Mouse (Mus musculus) CH12F3 (cell line): ENCODE results near the gene Fgf4.

Experiments used
- in situ Hi-C: fragments of 300-500 bp; cut with MboI; formaldehyde crosslinking; loops from 2 replicates; pipeline ENCODE4 v1.14.3; 2020; ENCODE audit warnings: low sequenced_read_pairs

Gene Fgf4

DNA sequence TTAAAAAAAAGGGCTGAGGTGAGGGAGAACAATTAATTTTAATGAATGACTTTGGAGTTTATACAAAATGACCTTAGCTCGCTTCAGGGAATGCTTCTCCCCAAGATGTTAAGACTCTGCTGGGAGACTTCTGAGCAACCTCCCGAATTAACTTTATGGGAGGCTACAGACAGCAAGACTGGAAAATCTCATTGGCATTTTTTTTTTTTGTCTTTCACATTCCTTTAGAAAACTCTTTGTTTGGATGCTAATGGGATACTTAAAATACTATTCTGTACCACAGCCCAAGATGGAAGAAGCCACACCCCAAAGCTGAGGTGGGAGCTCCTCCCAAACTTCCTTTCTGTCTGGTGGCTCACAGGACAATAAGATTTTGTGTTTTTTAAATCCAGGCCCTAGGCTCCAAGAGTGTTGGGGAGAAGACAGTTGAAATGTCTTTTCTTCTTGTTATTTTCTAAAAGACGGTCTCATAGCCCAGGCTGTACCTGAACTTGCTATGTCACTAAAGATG, 17.0 kb downstream of the Fgf4 start:
- in situ Hi-C loops = no loop called here

DNA sequence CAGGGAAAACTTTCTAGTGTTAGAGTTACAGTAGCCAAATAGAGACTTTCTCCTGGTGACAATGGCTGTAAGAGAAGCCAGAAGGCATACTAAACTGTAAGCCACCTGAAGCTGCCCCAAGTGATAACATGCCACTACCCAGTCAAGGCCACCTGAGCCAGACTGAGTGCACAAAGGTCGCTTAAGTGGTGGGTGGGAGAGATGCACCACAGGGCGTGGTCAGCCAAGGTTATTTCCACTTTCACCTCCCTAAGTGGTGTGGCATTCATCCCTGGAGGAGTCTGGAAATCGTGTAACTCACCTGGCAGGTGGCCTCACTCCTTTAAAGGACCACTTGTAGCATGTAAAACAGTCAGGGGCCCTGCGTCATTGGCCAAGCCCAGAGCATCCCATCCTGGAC, 20.0 kb downstream of the Fgf4 start:
- in situ Hi-C loops = no loop called here

DNA sequence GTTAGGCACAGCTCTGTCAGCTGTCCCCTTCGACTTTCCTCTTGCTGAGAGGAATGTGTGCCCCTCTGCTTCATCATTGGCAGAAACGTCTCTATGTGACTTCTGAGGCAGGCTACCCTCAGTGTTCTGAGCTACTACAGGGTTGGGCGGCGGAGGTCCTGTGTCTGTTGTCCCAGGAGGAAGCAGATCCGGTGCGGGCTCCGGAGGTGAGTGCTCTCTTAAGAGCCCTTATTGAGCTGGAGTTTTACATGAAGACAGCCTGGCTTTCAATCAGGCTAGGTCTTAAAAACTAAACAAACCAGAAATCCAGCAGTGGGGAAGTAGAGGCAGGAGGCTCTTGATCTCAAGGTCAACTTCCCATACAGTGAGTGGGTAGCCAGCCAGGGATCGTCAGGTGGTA, 20.4 kb downstream of the Fgf4 start:
- in situ Hi-C loops = no loop called here

DNA sequence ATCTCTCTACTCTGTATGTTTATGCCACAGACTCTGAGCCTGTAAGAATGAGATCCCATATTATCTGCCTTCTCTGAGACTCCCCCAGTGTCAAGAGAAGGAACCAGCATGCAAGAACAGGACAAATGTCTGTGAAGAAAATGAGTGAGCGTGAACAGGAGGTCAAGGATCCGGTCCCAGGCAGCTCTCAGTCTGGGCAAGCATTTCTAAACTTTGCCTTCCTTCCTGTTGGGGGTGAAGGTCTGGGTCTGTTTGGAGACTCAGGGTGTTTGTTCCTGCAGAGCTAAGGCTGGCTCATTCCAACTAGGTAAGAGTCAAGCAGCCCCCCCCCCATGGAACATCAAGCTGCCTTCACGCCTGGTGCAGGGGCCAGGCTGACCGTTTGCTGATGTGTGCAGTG, 25.3 kb downstream of the Fgf4 start:
- in situ Hi-C loops = no loop called here

DNA sequence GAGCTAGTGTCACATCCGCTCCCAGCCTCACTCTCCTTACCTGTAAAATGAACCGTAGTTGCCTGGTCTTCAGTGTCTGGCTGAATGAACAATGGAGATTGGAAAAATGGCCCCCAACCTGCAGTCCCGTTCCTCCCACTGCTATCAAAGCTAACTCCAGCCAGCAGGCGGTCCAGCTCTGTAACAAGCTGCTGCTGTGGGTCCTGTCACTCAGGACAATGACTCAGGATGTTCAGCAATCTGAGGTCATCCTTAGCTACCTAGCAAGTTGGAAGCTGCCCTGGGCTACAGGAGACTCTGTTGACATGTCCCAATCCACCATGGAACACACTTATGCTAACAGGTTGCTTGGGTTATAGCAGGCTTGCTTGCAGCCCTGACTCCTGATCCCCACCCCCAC, 26.0 kb downstream of the Fgf4 start:
- in situ Hi-C loops = no loop called here

DNA sequence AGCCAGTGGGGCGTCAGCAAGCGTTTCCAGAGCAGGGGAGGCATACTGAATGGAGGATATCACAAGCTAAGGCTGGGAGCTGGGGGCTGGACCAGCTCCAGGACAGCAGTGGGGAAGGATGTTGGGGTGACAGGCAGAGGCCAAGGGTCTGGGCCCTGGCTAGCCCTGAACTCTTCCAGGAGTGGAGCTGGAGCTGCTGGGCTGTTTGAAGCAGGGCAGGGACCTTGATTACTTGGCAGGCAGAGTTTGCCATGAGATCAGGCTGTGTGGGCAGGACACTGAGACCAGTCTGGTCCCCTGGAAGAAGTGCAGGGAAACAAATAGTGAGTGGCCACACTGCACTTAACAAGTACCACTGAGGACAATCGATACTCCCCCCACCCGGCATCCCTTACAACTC, 27.1 kb downstream of the Fgf4 start:
- in situ Hi-C loops = no loop called here

DNA sequence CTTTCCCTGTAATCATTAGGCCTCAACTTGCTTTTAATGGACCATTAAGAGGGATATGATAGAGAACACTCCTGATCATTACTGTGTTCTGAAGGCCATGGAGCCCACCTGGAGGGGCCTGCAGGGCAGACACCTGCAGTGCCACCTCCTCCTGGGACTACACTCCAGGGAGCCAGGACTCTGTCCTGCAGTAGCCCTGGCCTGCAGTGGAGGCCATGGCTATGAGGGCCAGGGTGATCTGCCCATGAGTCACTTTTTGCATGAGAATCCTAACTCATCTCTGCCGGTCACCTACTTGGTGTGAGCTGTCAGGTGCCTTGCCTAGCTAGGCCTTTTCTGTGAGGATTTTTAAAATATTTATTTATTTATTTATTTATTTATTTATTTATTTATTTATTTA, 31.2 kb downstream of the Fgf4 start:
- in situ Hi-C loops = no loop called here

DNA sequence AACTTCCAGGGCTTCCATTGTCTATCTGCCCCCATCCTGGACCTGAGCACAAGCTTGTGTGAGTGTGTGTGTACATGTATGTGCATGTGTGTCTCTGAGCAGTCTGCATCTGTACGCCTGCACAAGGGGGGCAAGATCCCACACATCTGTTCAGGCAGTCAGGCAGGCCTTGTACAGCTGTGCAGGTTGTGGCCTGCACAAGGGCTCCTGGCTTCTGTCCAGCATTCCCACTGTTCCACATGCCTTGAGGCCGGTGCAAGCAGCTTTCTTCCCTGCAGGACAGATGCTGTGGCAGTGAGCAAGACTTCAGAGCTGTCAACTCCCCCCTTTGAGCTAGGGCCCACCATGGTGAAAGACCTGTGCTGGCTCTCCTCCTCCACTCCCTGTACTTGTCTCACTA, 35.9 kb downstream of the Fgf4 start:
- in situ Hi-C loops = no loop called here

DNA sequence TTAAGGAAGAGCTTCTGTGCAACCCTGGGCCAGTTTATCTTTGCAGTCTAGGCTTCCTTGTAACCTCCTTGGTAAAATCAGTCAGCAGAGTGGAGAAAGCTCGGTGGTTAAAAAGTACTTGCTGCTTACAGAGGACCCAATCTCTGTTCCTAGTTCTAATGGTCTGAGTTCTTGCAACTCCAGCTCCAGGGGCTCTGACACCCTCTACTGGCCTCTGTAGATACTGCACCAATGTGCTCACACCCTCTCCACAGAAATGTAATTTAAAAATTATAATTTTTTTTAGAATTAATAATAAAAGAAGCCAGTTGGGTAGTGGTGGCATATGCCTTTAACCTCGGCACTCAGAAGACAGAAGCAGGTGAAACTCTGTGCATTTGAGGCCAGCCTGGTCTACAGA, 40.5 kb downstream of the Fgf4 start:
- in situ Hi-C loops = no loop called here

DNA sequence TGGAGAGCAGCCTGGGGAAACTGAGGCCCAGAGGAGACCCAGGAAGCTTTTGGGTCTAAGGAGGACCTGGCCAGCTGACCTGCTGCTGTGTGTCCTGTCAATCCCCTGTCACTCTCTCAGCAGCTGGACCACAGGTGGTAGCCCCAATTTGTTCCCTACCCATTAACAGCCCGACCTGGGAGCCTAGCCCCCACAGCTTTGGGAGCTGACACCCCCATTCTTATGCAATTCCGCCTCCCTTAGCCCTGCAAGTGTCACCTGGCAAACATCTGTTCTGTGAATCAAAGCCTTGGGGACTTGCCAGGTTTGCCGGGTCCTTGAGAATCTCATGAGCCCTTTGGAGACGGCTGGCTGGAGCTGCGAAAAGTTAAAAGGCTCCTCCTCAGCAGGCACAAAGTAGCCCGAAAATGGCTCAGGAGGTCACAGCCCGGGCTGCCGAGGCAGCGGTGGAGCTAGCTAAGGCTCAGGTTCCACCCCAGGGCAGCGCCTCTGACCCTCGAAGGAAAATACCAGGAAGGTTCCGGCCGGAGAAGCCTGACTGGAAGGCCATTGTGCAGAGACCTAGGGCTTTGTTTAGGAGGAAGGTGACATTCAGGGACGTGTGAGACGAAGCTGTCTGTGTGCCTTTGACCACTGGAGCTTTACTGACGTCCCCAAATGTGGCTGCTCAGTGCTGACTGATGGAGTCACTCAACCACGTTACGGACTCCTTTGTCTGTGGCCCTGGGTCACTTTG, 41.6 kb downstream of the Fgf4 start:
- in situ Hi-C loops = no loop called here

DNA sequence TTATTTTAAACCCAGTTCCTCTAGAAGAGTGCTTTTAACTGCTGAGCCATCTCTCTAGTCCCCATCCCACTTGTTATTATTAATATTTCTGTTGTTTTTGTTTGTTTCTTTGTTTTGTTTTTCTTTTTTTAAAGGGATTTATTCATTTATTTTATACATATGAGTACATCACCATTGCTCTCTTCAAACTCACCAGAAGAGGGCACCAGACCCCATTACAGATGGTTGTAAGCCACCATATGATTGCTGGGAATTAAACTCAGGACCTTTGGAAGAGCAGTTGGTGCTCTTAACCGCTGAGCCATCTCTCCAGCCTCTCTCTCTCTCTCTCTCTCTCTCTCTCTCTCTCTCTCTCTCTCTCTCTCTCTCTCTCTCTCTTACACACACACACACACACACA, 43.5 kb downstream of the Fgf4 start:
- in situ Hi-C loops = loop anchor here (10.0 kb wide), 1 partner anchor 86 kb away; no protein-coding TSS in a partner anchor

DNA sequence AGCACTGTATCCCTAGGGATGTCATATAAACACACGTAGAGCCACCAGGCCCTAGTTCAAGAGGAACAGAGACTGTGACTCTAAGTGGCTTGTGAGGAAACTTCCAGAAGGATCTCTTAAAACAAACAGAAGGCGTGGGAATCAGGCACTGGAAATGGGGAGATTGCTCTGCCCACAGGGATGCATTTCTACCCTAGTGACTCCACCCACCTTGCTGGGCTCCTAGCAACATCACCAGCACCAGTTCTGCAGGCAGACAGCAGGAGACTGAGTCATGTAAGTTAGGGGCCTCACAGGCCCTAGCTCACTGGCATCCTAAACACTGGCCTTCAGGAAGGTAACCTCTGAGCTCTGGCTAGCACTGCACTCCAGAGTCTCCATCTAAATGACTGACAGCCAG, 44.7 kb downstream of the Fgf4 start:
- in situ Hi-C loops = loop anchor here (10.0 kb wide), 1 partner anchor 87 kb away; no protein-coding TSS in a partner anchor

DNA sequence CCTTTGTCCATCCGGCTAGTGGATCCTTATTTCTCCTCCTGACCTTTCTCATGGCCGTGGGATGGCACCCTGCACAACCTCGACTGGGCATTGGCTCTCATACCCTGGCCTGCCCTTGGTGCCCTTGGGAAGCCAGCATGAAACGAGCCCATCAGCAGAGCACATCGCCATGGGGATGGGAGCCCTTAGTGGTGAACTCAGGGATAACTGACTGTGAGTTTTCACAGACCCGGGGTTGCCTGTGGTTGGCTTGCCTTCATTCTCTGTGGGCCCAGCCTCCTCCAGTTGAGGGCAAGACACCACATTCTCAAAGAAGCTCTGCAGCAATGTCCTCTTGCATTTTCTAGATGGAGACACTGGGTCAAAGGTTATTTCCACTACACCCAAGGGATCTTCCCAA, 45.2 kb downstream of the Fgf4 start:
- in situ Hi-C loops = loop anchor here (10.0 kb wide), 1 partner anchor 88 kb away; no protein-coding TSS in a partner anchor

DNA sequence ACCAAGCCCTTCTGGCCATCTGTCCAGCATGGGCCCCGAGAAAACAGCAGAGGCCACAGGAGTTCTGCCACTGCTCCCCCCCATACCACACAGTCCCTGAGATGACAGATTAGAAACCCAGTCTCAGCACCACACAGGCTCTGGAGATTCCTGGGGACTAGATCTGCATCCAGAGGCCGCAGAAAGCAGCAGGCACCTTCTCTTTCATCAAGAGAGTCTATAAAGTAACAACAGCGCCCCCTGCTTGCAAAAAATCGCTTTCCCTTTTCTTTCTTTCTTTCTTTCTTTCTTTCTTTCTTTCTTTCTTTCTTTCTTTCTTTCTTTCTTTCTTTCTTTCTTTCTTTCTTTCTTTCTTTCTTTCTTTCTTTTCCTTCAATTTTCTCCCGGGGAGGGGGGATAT, 47.0 kb downstream of the Fgf4 start:
- in situ Hi-C loops = loop anchor here (10.0 kb wide), 1 partner anchor 89 kb away; no protein-coding TSS in a partner anchor

DNA sequence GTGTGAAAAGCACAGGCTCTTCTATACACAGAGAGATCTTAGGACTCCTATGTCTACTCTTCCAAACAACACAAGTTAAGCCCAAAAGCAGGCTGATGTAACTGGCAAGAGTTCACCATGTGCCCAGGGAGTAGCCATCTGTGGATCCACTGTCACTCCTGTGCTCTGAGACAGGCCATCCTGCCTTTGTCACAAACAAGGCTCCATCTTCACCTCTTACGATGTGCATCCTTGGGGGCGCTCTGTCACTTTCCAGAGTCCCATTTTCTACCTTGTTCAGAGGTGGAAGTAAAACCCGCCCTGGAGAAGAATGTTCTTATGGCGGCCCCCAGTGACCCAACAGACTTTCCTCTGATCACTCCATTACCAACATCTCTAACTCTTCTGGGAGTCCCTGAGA, 47.5 kb downstream of the Fgf4 start:
- in situ Hi-C loops = loop anchor here (10.0 kb wide), 1 partner anchor 90 kb away; no protein-coding TSS in a partner anchor

DNA sequence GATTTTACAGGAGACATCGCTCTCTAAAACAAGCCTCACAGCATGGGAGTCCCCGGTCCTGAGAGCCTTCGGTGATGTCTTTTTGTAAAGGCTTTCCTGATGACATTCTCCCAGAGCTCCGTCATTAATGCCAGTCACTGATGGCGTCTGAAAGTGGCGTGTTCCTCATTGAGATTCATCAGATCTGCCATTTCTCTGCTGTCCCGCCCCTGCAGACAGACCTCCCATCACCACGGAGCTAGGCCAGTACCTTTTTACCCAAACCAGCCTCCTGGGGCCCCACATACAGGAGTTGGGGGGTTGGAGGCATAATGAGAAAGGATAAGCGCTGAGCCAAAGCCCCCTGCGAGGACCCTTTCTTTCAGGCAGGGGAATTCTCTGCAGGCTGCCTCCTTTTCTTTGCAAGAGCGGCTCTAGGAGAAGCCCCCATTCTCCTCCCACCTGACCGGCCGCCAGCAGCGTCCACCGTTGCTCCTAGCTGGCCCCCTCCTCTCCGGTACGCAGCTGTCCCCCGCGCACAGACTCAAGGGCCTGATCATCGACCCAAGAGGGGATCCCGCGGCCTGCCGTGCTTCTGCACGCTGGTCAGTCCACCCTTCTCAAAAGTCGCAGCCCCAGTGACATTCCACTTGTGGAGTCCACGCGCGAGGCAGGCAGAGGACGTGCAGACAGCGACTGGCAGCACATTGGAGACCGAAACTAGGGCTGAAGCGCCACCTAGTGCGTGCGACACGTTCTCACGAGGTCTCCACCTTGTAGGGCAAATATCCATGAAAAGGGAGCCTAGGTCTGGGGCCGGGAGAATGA, 48.3 kb downstream of the Fgf4 start:
- in situ Hi-C loops = loop anchor here (10.0 kb wide), 1 partner anchor 91 kb away; no protein-coding TSS in a partner anchor

DNA sequence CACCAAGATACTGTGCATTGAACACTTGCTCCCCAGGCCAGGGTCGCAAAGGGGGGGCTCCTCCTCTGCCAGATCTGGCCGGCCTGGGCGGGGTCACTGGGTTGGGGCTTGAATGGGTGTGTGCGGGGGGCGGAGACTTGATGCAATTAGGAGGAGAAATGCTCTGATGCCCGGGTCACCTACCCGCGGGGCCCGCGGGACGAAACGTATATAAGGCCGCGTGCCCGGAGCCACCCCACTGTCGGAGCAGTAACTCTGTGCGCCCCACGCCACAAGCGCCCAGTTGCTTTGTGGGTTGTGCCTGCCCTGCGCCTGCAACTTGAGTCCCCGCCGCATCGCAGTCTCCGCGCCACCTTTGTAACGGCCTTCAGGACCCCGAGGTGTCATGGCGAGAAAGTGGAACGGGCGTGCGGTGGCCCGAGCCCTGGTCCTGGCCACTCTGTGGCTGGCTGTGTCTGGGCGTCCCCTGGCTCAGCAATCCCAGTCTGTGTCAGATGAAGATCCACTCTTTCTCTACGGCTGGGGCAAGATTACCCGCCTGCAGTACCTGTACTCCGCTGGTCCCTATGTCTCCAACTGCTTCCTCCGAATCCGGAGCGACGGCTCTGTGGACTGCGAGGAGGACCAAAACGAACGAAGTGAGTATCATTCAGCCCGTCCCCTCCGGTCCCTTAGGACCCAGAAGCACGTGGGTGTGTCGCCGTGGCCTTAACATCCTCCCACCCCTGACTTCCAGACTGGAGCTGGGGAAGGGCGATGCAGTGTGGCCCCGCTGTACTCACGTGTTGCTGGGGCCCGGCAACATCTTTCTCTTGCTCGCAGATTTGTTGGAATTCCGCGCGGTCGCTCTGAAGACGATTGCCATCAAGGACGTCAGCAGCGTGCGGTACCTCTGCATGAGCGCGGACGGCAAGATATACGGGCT, 49.4 kb downstream of the Fgf4 start, which contains the start of gene Fgf15:
Fgf15 (plus strand) TSS at position 238 of the 925 bp plus-strand sequence.
- in situ Hi-C loops = loop anchor here (10.0 kb wide), 1 partner anchor 92 kb away; no protein-coding TSS in a partner anchor

DNA sequence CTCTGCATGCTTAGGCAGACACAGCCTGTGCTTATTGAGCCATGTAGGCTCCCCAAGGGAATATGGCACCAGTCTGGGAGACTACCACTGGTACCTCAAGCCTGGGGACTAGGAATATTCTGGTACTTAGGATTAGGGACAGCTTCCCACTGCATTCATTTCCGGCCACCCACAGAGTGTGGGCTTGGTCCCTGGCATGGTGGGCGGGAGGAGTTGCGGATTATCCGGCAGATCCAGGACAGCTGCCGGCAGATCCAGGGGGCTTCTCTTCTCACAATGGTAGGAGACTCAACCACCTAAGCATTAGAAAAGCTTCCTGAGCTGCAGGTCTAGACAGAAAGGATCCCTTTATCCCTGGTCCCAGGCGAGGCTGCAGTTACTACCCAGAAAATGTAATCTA, 51.3 kb downstream of the Fgf4 start:
- in situ Hi-C loops = loop anchor here (10.0 kb wide), 1 partner anchor 94 kb away; no protein-coding TSS in a partner anchor

DNA sequence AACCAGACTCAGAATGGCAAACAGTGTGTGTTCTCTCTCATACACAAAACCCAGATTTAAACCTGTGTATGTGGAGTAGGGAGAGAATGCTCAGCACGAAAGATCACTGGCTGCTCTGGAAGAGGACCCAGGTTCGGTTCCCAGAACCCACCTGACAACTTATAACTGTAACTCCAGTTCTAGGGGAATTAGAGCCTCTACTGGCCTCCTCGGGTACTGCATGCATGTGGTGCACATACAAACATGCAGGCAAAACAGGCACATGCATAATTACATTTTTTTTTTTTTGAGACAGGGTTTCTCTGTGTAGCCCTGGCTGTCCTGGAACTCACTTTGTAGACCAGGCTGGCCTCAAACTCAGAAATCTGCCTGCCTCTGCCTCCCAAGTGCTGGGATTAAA, 58.3 kb downstream of the Fgf4 start:
- in situ Hi-C loops = loop anchor here (10.0 kb wide), 1 partner anchor 121 kb away; no protein-coding TSS in a partner anchor

DNA sequence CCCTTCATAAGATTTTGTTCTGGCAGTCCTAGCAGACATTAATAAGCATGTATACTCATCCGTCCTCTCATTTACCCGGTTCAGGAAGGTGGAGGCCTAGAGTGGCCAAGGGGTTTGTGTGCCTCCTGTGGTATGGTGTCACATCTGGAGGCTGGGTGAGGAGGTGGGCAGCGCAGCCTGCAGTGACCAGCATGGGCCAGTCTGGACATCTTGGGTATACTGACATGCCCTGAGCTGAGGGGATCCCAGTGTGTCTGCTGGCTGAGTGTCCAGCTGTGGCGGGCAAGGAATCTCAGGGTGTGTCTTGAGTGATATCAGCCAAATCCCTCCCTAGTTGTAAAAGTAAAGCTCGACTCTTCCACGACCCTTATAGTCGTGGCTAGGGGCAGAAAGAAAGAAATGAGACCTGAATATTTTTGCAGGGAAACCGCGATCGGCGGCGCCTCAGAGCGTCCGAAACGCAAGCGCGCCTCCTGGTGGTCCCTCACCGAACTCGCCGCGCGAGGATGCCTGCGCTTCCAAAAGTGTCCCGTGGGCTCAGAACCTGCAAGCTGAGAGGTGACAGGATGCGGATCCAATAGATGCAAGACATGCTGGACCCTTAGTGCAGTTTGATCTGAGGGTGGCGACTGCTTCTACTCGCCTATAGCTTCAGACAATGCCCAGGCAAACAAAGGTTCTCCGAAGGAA, 59.7 kb downstream of the Fgf4 start:
- in situ Hi-C loops = loop anchor here (10.0 kb wide), 1 partner anchor 122 kb away; no protein-coding TSS in a partner anchor
